Mouse (Mus musculus) lung, postnatal 25 days (tissue): ENCODE data around the gene Mtf1.

Experiments
- DNase-seq: peaks from one replicate; pipeline ENCODE4 v3.0.0; 2022; ENCODE audit warnings: low spot score

The Mtf1 gene

DNA sequence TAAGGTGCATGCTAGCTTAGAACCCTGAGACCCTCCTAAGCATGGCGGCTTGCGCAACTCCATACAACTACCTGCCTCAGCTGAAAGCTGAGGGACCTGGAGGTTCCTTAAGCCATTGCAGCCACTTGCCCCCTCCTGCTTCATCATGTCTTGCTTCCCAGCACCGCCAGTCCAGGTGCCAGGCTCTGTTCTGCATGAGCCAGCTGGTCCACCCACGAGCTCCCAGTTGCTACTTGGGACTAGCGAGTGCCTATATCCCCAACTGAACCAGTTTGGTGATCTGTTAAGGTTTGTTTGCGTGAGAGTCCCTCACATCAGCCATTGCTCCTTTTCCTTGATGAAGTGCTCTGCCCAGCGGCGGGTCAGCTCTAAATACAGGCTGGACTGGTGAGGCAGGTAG, 54.4 kb downstream of the Mtf1 start:
- DNase-seq: no peak

DNA sequence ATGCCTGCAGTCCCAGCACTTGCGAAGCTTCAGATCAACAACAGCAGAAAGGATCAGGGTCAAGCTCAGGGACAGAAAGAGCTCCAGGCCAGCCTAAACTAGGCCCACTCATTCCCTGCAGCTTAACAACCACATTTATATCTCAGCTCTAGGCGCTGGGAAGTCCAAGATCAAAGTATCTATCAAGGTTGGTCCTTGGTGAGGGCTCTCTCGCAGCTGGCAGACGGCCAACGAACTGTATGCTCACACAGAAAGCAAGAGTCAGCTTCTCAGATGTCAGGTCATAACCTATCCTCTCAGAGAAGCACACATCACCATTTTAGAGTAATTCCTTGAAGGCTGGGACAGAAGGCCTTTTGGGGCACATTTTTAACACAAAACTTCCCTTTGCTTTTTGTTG, 56.5 kb downstream of the Mtf1 start:
- no peak for DNase-seq

GRCm38 (mm10) chr4:124860446-124860845, 58.5 kb downstream of the Mtf1 start:
- DNase-seq: peak; percentile 51

DNA sequence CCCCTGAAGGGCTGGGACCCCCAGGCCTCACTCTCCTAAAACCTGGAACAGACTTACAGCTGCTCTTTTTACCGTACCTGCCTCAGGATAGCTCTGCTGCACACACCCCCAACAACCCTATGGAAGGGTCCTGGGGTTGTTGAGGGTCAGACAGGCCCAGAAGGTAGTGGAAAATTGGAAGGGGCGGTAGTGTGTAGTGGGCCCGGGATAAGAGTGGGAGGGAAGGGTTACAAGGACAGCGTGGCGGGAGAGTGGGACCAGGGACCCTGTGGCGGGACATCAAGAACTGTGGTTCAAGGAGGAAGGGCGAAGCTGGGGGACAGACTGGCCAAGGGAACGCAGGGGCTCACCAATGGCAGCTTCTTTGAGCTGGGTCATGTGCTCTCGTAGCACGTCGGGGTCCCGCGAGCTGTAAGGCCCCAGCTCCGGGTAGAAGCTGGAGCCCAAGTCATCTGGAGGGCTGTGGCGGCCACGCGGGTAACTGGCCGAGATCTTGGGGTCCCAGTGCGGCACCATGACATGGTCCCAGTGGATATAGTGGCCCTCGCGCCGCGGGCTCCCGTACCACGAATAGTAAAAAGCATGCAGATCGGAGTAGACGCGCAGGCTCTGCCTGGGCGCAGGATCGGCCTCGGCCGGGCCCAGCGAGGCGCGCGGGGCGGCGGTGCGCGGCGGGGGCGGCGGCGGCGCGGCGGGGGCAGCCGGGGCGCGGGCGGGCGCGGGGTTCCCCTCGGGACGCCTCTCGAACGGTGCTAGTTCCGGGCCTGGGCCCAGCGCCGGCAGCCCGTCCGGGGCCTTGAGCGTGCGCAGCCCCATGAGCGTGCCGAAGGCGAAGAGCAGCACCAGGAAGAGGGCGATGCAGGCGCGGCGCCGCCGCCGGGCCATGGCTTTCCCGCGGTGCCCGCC, 59.6 kb downstream of the Mtf1 start, which contains the start of gene Maneal:
TSS of gene Maneal (minus strand) at position 889 of the 906 bp plus-strand sequence.
- no peak for DNase-seq

GRCm38 (mm10) chr4:124872719-124873118, 70.8 kb downstream of the Mtf1 start:
- DNase-seq: no peak

DNA sequence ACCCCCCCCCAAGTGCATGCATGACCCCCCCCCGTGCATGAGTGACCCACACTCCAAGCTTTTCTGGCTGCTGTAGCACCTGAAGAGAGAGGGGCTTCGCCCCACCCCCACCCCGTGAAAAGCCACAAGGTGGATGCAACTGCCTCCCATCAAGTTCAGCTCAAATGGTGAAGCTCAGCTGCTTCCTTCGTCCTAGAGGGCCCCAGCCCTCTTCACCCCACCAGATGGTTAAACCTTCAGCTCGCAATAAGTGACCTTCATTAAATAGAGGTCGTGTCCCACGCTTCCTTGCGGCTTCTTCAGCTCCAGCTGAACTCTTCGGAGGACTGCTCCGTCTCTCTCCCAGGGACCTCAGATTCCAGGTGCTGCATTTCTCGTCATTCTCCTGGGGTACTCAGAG, 78.7 kb downstream of the Mtf1 start, which contains the start of gene Epha10:
TSS of gene Epha10 (plus strand) at position 301 of the 400 bp plus-strand sequence.
- DNase-seq: no peak

GRCm38 (mm10) chr4:124881341-124881908, 79.5 kb downstream of the Mtf1 start:
- no peak for DNase-seq

GRCm38 (mm10) chr4:124882151-124882729, 80.3 kb downstream of the Mtf1 start:
- no peak for DNase-seq

DNA sequence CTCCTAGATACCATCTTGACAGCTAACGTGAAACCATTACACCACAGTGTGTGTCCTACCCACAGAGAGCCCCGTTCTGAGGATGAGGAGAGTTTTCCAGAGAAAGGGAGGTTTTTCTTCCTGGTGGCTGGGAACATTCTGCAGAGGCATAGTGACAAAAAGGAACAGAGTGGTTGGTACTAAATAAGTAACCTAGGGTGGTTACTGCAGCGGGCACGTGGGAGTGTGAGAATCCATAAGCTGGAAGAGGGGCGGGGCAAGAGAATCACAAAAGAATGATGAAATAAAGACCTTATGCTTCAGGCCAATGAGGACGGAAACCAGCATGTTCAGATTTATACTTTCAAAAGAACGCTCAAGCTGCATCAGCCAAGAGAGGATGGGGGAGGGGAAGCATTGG, 86.8 kb downstream of the Mtf1 start:
- no peak for DNase-seq

DNA sequence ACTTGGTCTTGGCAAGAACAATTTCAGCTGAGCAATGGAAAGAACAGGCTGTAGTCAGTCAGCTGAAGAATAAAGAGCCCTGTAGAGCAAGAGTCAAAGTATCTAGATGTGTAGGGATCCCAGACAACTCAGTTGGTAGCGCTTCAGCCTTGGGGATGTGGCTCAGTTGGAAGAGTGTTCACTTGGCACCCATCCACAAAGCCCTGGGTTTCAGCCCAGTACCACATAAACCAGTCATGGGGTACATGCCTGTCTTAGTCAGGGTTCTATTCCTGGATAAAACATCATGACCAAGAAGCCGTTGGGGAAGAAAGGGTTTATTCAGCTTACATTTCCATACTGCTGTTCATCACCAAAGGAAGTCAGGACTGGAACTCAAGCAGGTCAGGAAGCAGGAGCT, 88.0 kb downstream of the Mtf1 start:
- no peak for DNase-seq

- DNase-seq: no peak
Measured at GRCm38 (mm10) chr4:124890831-124891230, 88.9 kb downstream of the Mtf1 start.

- no peak for DNase-seq
Measured at GRCm38 (mm10) chr4:124893769-124894168, 91.9 kb downstream of the Mtf1 start.

DNA sequence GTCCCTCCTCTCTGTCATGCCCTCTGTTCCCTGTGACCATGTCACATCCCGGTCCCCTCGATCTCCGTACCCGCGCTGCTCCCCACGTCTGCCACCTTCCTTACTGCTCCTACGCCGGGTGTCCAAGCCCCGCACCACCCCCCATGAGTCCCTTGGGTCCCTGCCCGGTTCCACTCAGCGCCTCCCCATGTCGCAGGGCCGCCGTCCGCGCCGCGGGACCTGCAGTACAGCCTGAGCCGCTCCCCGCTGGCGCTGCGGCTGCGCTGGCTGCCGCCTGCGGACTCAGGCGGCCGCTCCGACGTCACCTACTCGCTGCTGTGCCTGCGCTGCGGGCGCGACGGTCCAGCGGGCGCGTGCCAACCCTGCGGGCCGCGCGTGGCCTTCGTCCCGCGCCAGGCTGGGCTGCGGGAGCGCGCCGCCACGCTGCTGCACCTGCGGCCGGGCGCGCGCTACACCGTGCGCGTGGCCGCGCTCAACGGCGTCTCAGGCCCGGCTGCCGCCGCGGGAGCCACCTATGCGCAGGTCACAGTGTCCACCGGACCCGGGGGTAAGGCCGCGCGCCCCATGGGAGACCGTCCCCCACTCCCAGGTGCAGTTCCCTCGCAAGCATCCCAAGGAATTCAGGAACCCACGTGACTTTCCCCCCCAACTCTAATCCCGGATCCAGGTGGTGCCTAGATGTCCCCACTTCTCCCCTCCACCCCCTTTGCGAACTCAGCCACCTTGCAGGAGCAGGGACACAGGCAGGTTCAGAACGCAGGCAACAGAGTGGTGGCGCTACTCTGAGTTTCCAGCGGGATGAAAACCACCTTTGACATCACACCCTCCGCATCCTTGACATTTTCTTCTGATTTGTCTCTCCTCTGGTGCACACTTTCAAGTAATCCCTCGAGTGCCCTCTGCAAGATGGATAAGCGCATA, 92.9 kb downstream of the Mtf1 start:
- no peak for DNase-seq

GRCm38 (mm10) chr4:124898428-124898827, 96.5 kb downstream of the Mtf1 start:
- DNase-seq: no peak
